In genomic region chr11:71004316-71004773, GRCm38 (mm10) we compare ENCODE assay signal across 1 mouse cellular context.
TF ChIP-seq lines count a peak whose summit lies in the region.

Gene Dhx33, minus strand, starts transcription at chr11:71004437.

TF ChIP-seq in MEL, 35 proteins besides CTCF, POLR2A, EP300 and RAD21 (continued from another document):
- TF ChIP-seq UBTF (IDR thresholded peaks at IDR 0.05; ENCODE audit: borderline replicate concordance, insufficient read depth, low read depth, low read length), result peak; percentile 61; the same call in 1 of the 2 replicates
- peak; percentile 100 for TF ChIP-seq SIN3A (IDR thresholded peaks at IDR 0.05; ENCODE audit: low read length)
- TF ChIP-seq MAFK (IDR thresholded peaks at IDR 0.05; ENCODE audit: borderline replicate concordance, low read depth, low read length), result no peak; the same call in 1 of the 2 replicates
- 0 out of 2 replicates have a peak, but pooled peaks have one; percentile 56 for TF ChIP-seq E2F4 (IDR thresholded peaks at IDR 0.05; ENCODE audit: borderline replicate concordance, low read depth, low read length)
